Mouse (Mus musculus) forebrain, embryonic 16.5 days (tissue): Measurements from ENCODE around the gene Mpp4. TPM values are rescaled to one million over a fixed set of nuclear protein-coding genes. Genes with fewer than 3 reads are reported as not detected.
A peak's percentile ranks its signal among the peaks of the same experiment; 100 is the strongest.

Experiments
- ATAC-seq: fragments of 200-750 bp; cut with Nextera tagmentation; 2 replicates; pipeline ENCODE4 v1.8.0; 2017; ENCODE audit warnings: mild to moderate bottlenecking, moderate library complexity
- H3K27ac ChIP-seq: fragments of 300-500 bp; sonication (generic); 2 replicates; pipeline ENCODE4 v1.5.1; 2014; ENCODE audit warnings: low read length, control low read depth
- H3K27me3 ChIP-seq: fragments of 300-500 bp; sonication (generic); replicated peaks from 2 replicates; pipeline ENCODE4 v1.6.1; 2014; ENCODE audit warnings: low read length; ENCODE audit not compliant: control insufficient read depth, insufficient read depth
- H3K36me3 ChIP-seq: fragments of 300-500 bp; sonication (generic); 2 replicates; pipeline ENCODE4 v1.6.1; 2014; ENCODE audit not compliant: control insufficient read depth, insufficient read depth
- H3K4me1 ChIP-seq: fragments of 300-500 bp; sonication (generic); replicated peaks from 2 replicates; pipeline ENCODE4 v1.6.1; 2014; ENCODE audit warnings: low read length; ENCODE audit not compliant: control insufficient read depth, insufficient read depth
- H3K4me2 ChIP-seq: fragments of 300-500 bp; sonication (generic); 2 replicates; pipeline ENCODE4 v1.6.1; 2014; ENCODE audit warnings: mild to moderate bottlenecking, low read length, control low read depth
- H3K4me3 ChIP-seq: fragments of 300-500 bp; sonication (generic); replicated peaks from 2 replicates; pipeline ENCODE4 v1.5.1; 2014; ENCODE audit warnings: mild to moderate bottlenecking, low read length, control low read depth
- H3K9ac ChIP-seq: fragments of 300-500 bp; sonication (generic); replicated peaks from 2 replicates; pipeline ENCODE4 v1.6.1; 2014; ENCODE audit warnings: low read depth, low read length, control low read depth
- H3K9me3 ChIP-seq: fragments of 300-500 bp; sonication (generic); 2 replicates; pipeline ENCODE4 v1.6.1; 2016; ENCODE audit warnings: low read length; ENCODE audit not compliant: control insufficient read depth
- WGBS: fragments of 180-500 bp; shearing (Covaris S2); extraction: QIAGEN DNeasy Blood & Tissue Kit; methylation state at CpG from one replicate; pipeline ENCODE4 v1.1.7; 2014; 5-methylcytosine and 5-hydroxymethylcytosine counted together
- polyA plus RNA-seq: library from polyadenylated mRNA; unstranded; fragments of >200 nt; fragmentation: Nextera tagmentation; extraction: Ambion mirVana; gene quantifications from 2 replicates; pipeline ENCODE4 v1.2.1, GENCODE M21; 2015

Gene Mpp4
- polyA plus RNA-seq, 1 experiment from 2014 or later = 0.75 TPM

DNA sequence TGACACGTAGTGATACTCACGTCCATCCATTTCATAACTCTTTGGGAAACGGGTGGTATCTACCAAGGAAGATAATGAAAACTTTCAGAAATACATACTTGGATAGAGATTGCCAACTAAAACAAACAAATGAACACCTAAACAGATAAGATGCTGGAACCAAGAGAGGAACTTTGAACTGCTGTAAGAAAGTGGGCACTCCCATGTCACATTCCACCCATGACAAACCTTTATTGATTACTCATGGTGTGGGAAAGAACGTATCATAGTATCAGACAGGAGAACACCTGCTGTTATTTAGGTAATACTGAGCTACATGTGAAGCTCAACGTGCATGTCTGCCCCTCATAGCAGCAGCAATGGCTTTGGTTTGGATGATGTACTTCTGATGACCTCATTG is 37.6 kb downstream of the Mpp4 start:
- Histone ChIP-seq H3K4me2 (no peak overlapping the region), H3K4me1 (peaks cover 4% of the 10 kb centered on the region), H3K36me3 (no peaks in the 10 kb centered on the region), H3K27ac (no peak overlapping the region), H3K9me3 (no peaks in the 10 kb centered on the region), H3K9ac (no peak overlapping the region), H3K27me3 (no peaks in the 10 kb centered on the region), H3K4me3 (no peak overlapping the region)
- WGBS = 76% methylated on average over 5 of the region's 5 CpGs
- ATAC-seq = no peak

DNA sequence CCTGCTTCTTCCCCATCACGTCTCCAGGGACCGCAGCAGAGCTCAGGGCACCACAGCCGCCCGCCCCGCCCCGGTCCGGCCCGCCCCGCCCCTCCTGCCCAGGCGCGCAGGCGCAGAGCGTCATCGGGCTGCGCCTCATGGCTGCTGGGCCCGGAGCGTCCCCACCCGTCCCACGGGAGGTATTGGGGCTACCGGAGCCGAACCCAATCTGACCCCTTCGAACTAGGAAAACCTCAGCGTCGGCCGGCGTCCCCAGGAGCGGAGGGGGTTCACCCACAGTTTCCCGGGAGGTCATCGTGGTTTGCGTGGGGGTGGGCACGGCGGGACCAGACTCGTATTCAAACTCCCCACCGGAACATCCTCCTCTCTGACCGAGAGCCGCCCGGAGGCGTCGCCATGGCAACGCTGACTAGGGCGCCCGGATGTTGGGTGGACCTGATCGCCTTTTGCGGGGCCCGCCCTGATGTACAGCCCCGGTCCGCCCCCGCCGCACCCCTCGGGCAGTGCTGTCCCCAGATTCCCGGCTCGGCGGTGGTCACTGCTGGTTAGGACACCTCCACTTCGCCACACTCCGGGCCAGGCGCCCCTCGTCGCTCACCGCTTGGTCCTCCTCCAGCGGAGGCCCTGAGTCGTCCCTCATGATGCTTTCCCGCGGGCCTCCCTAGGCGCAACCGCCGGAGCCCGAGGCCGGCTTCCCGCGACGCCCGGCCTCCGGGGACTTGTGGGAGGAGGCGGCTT is 43.3 kb downstream of the Mpp4 start, which contains the start of gene Tmem237:
Gene Tmem237 (minus strand): TSS at position 689 of the 738 bp plus-strand sequence.
- Histone ChIP-seq H3K4me3 (peak within 1 kb of the TSS; percentile 76), H3K4me2 (peak within 1 kb of the TSS; percentile 87), H3K9ac (peak within 1 kb of the TSS; percentile 98), H3K36me3 (peaks cover 3% of the 10 kb centered on the region; the same call in 1 of the 2 replicates), H3K4me1 (peaks cover 12% of the 10 kb centered on the region), H3K9me3 (no peaks in the 10 kb centered on the region), H3K27me3 (no peaks in the 10 kb centered on the region), H3K27ac (peak within 1 kb of the TSS; percentile 78)
- under 1% methylated on average over 73 of the region's 74 CpGs for WGBS
- ATAC-seq = peak; percentile 98

DNA sequence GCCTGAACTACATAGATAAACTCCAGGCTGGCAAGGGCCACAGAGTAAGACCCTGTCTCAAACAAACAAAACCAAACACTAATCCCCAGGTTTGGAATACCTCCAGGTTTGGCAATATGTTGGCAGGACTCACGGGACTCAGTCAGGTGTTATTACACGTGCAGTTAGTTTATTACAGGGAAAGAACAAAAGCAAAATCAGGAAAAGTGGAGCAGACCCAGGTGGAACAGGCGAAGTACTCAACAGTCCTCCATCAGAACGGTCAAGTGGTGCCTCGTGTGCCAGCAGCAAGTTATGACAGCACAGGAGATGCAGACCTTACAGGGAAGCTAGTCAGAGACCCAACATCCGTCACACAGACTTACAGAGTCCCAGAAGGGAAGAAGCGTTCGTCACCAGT is 52.7 kb downstream of the Mpp4 start:
- Histone ChIP-seq H3K4me2 (no peak overlapping the region), H3K27ac (no peak overlapping the region), H3K4me3 (no peak overlapping the region), H3K36me3 (peaks cover 14% of the 10 kb centered on the region), H3K4me1 (no peaks in the 10 kb centered on the region), H3K9ac (no peak overlapping the region), H3K9me3 (no peaks in the 10 kb centered on the region), H3K27me3 (no peaks in the 10 kb centered on the region)
- no peak for ATAC-seq
- 78% methylated on average over 8 of the region's 8 CpGs for WGBS

DNA sequence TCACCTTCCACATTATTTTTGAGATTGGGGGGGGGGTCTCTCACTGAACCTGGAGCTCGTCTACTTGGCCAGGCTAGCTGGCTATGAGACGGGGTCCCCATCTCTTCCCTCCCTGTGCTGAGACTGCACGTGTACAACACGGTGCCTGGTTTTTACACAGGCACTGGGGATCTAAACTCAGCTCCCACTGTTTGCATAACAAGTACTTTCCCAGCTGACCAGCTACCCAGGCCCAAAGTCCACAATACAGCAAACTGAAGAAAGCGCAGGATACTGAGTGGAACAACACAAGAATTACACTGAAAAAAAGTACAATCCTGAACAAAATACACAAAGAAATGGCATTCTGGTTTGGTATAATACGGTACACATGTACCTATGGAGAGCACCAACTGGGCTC is 61.1 kb downstream of the Mpp4 start:
- Histone ChIP-seq H3K4me2 (no peak overlapping the region), H3K4me1 (no peaks in the 10 kb centered on the region), H3K4me3 (no peak overlapping the region), H3K27ac (no peak overlapping the region), H3K9me3 (no peaks in the 10 kb centered on the region), H3K27me3 (no peaks in the 10 kb centered on the region), H3K36me3 (peaks cover 26% of the 10 kb centered on the region), H3K9ac (no peak overlapping the region)
- ATAC-seq = no peak
- WGBS = 93% methylated on average over 6 of the region's 6 CpGs

DNA sequence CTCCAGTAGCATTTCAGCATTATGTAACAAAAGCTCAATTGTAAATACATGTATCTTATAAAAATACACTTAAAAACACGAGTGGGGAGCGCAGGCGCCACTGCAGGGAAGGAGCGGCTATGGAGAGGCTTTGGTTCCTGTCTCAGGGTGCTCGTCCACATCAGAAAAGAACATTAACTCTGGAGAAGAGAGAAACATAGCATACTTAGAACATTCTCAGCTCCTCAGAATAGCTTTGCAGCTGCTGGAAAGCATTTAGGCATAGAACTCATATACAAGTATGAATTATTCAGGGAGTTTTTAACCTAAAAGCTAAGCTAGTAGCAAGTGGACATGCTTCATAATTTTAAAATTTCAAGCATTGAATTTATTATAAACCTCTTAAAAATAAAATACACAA is 62.2 kb downstream of the Mpp4 start:
- 93% methylated on average over 5 of the region's 5 CpGs for WGBS
- no peak overlapping the region for H3K27ac ChIP-seq
- no peak overlapping the region for H3K4me3 ChIP-seq
- no peak for ATAC-seq
- peaks cover 23% of the 10 kb centered on the region for H3K36me3 ChIP-seq
- no peaks in the 10 kb centered on the region for H3K9me3 ChIP-seq
- no peak overlapping the region for H3K9ac ChIP-seq
- no peaks in the 10 kb centered on the region for H3K4me1 ChIP-seq
- H3K27me3 ChIP-seq = no peaks in the 10 kb centered on the region
- no peak overlapping the region for H3K4me2 ChIP-seq

DNA sequence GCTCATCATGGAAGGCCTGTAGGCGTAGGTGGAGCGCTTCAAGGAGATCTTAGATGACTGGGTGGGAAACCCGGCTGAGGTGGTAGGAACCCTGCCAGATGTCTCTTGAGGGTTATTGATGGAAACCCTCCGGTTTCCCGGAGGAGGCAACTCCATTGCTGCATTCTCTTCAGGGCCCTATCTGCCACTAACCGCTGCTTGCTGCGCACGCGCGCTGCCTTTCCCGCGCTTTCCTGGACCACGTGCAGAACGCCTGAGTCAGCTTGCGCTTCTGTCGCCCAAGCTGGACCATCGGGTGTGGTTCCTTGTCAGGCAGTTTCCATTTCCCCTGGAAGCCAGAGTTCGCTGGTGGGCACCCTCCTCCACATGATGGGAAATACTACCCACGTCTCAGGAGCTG is 68.5 kb downstream of the Mpp4 start, which contains the start of gene C2cd6:
Gene C2cd6 (minus strand): TSS at position 196 of the 400 bp plus-strand sequence.
- no peak within 1 kb of the TSS for H3K27ac ChIP-seq
- no peak for ATAC-seq
- no peak within 1 kb of the TSS for H3K9ac ChIP-seq
- no peak within 1 kb of the TSS for H3K4me3 ChIP-seq
- H3K36me3 ChIP-seq = peaks cover 4% of the 10 kb centered on the region
- no peaks in the 10 kb centered on the region for H3K9me3 ChIP-seq
- 93% methylated on average over 19 of the region's 19 CpGs for WGBS
- no peaks in the 10 kb centered on the region for H3K27me3 ChIP-seq
- no peak within 1 kb of the TSS for H3K4me2 ChIP-seq
- no peaks in the 10 kb centered on the region for H3K4me1 ChIP-seq

Other genes starting within 250 kb of the Mpp4 start
- 24.0 and 26.1 TPM in 2 replicates for gene Trak2, start 190.0 kb downstream of the Mpp4 start, polyA plus RNA-seq
- gene Stradb, start 189.9 kb downstream of the Mpp4 start, polyA plus RNA-seq = 104 and 108 TPM in 2 replicates
- 0.11 TPM in 1 of 2 replicates, not detected in the other for gene C2cd6, start 68.5 kb downstream of the Mpp4 start, polyA plus RNA-seq
- gene Tmem237, start 43.0 kb downstream of the Mpp4 start, polyA plus RNA-seq = 52.9 and 53.9 TPM in 2 replicates
- 23.0 and 23.1 TPM in 2 replicates for gene Als2, start 73.8 kb upstream of the Mpp4 start, polyA plus RNA-seq
- gene Cdk15, start 93.5 kb upstream of the Mpp4 start, polyA plus RNA-seq = 0.36 and 0.56 TPM in 2 replicates